Mouse (Mus musculus): ENCODE measurements around the gene Ssxb6. TPM values are rescaled to one million over a fixed set of nuclear protein-coding genes. Genes with fewer than 3 reads are reported as not detected.
"Not testable (repeated sequence)": the region's sequence is repeated elsewhere in the genome, so short reads cannot be mapped to it uniquely, and the experiment has no call there.

Gene Ssxb6
- not detected for polyA plus RNA-seq (2017; shearing (Covaris generic))

- not testable (repeated sequence) for ATAC-seq
These were observed at the start of gene Ssxb6 for GRCm38 (mm10) chrX:8548155-8548554. TSS of gene Ssxb6 (minus strand) at chrX:8548255.

- not testable (repeated sequence) for ATAC-seq
These were observed 43.7 kb upstream of the Ssxb6 start, which contains the start of gene Ssxb3 for GRCm38 (mm10) chrX:8591716-8592115. TSS of gene Ssxb3 (minus strand) at chrX:8591816.

- ATAC-seq = no peak
These were observed 23.2 kb downstream of the Ssxb6 start, which contains the start of gene Gm14459 for GRCm38 (mm10) chrX:8524854-8525253. TSS of gene Gm14459 (minus strand) at chrX:8524954.

Other genes starting within 250 kb of the Ssxb6 start
- gene Ssxb10, start 220.8 kb downstream of the Ssxb6 start, polyA plus RNA-seq (2017; shearing (Covaris generic)) = not detected
- not detected for gene Ssxb9, start 181.3 kb downstream of the Ssxb6 start, polyA plus RNA-seq (2017; shearing (Covaris generic))
- gene Ssxb1, start 134.9 kb downstream of the Ssxb6 start, polyA plus RNA-seq (2017; shearing (Covaris generic)) = not detected
- gene Ssxb2, start 86.5 kb downstream of the Ssxb6 start, polyA plus RNA-seq (2017; shearing (Covaris generic)) = not detected
- not detected for gene Gm14459, start 23.3 kb downstream of the Ssxb6 start, polyA plus RNA-seq (2017; shearing (Covaris generic))
- gene Ssxb3, start 43.6 kb upstream of the Ssxb6 start, polyA plus RNA-seq (2017; shearing (Covaris generic)) = not detected
- gene Ssxb8, start 142.6 kb upstream of the Ssxb6 start, polyA plus RNA-seq (2017; shearing (Covaris generic)) = not detected
- not detected for gene Ssx9, start 200.2 kb upstream of the Ssxb6 start, polyA plus RNA-seq (2017; shearing (Covaris generic))

Measured in CD4-positive, CD25-positive, alpha-beta regulatory T cell, adult 4 months (primary cell).